ENCODE assay signal across 10 mouse cellular contexts in the genomic region with DNA sequence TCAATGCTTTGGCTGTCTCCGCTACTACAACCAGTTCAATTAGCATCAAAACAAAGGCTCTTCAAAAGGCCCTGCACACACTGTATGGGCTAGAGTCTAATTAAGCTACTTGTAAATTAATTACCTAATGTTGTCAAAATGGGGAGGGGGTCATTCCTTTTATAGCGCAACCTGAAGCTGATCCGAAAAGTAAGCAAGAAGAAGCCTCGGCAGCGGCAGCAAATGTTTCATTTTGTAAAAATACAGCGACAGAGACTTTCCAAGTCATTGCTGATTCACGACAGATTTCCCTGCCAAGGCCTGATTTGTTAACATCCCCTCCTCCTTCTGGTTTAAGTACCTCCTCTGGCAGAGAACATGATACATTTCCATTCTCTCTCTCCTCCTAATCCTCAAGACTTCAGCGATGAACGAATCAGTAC. TPM values are rescaled to one million over a fixed set of nuclear protein-coding genes. Genes with fewer than 3 reads are reported as not detected.
A peak's percentile ranks its signal among the peaks of the same experiment; 100 is the strongest.
DNase-seq lines count a peak whose midpoint lies in the region; ATAC-seq and TF ChIP-seq lines count a peak whose summit lies in the region.
"Had no signal": no experiment of that assay in that cellular context is flagged by ENCODE, and none has a peak within 500 bp of the region (broad histone marks: within the 10 kb centered on the region; RNA-seq: fewer than 3 reads in every experiment).

No protein-coding gene starts in this region.

- H3K4me1 ChIP-seq in forebrain, embryonic 13.5 days: peaks cover 44% of the 10 kb centered on the region

- peak; percentile 33 for DNase-seq in embryo, embryonic 10.5 days (ENCODE audit: low spot score)
- DNase-seq in embryo, embryonic 9.5 days (ENCODE audit: extremely low spot score): no peak
- peak; percentile 14 to 28 for DNase-seq in left cerebral cortex, adult 2 months (ENCODE audit: extremely low spot score in 1 of 2, low spot score in 2 of 2)
- DNase-seq in left cerebral cortex, adult 11 months (ENCODE audit: low spot score): no peak
- DNase-seq in retina, embryonic 14.5 days (ENCODE audit: low spot score): peak; percentile 43
- no peak for DNase-seq in heart, postnatal 14 days
- DNase-seq: thymus, postnatal 25 days had no signal

- no peaks in the 10 kb centered on the region for H3K36me3 ChIP-seq in forebrain, embryonic 13.5 days (ENCODE audit: poor library complexity, severe bottlenecking)

- intact Hi-C loops in left cerebral cortex, adult 2 months (cut with DNase I): no loop called here
- intact Hi-C loops in heart, postnatal 14 days (cut with DNase I): no loop called here

- no peaks in the 10 kb centered on the region for H3K9me3 ChIP-seq in forebrain, embryonic 13.5 days (replicated peaks)

- no peak overlapping the region for H3K9ac ChIP-seq in forebrain, embryonic 13.5 days

- ATAC-seq in forebrain, embryonic 13.5 days: peak; percentile 75; the same call in 1 of the 2 replicates
- no peak for ATAC-seq in cerebellum, adult (ENCODE audit: insufficient number of reproducible peaks, low FRiP score, low TSS enrichment)

- whole genome bisulfite sequencing in forebrain, embryonic 13.5 days: 4% methylated on average over 9 of the region's 9 CpGs

- no peak overlapping the region for H3K27ac ChIP-seq in left cerebral cortex, adult 2 months
- H3K27ac ChIP-seq in forebrain, embryonic 13.5 days: no peak overlapping the region

- TF ChIP-seq CTCF in left cerebral cortex, adult 2 months (IDR thresholded peaks at IDR 0.05): no peak

- peak overlapping the region; percentile 39 for H3K4me3 ChIP-seq in left cerebral cortex, adult 2 months
- H3K4me3 ChIP-seq in forebrain, embryonic 13.5 days: peak overlapping the region; percentile 14
- H3K4me3 ChIP-seq: myocyte had no signal

- 0 out of 2 replicates have a peak, but pooled peaks cover 3% of the 10 kb centered on the region for H3K27me3 ChIP-seq in forebrain, embryonic 13.5 days

- H3K4me2 ChIP-seq in forebrain, embryonic 13.5 days: peak overlapping the region; percentile 44

RNA-seq across cellular contexts. Expression of gene Auts2, which starts 33.7 kb away (rescaled TPM):
- total RNA-seq in left cerebral cortex, adult 2 months (2021): 100 to 1,000 TPM; 117 to 146 TPM
- polyA plus RNA-seq in forebrain, embryonic 13.5 days (2015; fragmentation: Nextera tagmentation; extraction: Ambion mirVana): 84.0 and 95.1 TPM in 2 replicates
- total RNA-seq in heart, postnatal 14 days (2021): 10 to 100 TPM; 43.1 to 47.3 TPM

Comparison
In these comparisons a context has a peak if more than half of its experiments do, and no peak if none do; other contexts are left out.
1. DNase-seq: peak in embryo, embryonic 10.5 days (single experiment), left cerebral cortex, adult 2 months (2 of 2) and retina, embryonic 14.5 days (single experiment); none in embryo, embryonic 9.5 days (single experiment), left cerebral cortex, adult 11 months (single experiment) and heart, postnatal 14 days (0 of 2).